Mouse (Mus musculus) testis, adult 2 months (tissue): Measurements from ENCODE around the gene Lrig2.

ENCODE experiments used
- CTCF ChIP-seq: fragments of 200-500 bp; IDR thresholded peaks from 2 replicates; pipeline ENCODE4 v1.5.1; 2012; ENCODE audit warnings: low read depth, mild to moderate bottlenecking, inconsistent platforms, low read length, moderate library complexity; ENCODE audit not compliant: control insufficient read depth, insufficient read depth, insufficient replicate concordance
- POLR2A ChIP-seq: fragments of 200-500 bp; IDR thresholded peaks from 2 replicates; pipeline ENCODE4 v1.6.1; 2012; ENCODE audit warnings: low read depth, mild to moderate bottlenecking, inconsistent platforms, low read length, moderate library complexity; ENCODE audit not compliant: control insufficient read depth

DNA sequence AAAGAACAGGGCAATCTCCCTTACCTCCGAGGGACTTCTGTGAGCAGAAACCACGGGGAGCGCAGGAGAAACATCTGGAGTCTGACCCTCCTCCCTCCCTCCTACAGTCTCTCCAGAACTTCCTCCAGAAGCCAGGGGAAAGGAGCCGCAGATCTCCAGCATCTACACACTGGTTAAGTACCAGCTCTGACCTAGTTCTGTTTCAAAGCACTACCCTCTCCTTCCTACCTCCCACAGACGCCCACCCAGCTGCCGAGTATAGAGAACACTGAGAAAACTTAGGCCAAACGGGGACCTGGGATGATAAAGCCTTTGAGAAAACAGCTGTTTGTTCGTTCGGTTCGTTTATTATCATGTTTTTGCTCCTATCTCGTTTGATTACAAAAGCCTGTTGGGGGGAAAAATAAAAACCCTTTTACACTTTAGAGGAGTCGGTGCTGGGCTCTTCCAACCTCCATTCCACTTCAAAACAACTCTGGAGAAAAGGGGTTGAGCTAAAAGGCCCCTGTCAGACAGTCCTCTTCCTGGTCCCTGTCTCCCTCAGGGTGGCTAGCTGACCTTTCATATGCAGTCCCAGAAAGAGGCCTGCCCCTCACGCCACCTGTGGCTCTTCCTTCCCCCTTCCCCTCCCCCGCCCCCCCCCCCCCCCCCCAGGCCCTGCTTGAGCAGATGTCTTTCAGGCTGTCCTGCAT is 80.4 kb downstream of the Lrig2 start:
- TF ChIP-seq POLR2A (no peak), CTCF (no peak)
